Mouse (Mus musculus): ENCODE measurements around the gene Fbxw21. TPM values are rescaled to one million over a fixed set of nuclear protein-coding genes. Genes with fewer than 3 reads are reported as not detected.

The Fbxw21 gene
- total and polyA plus RNA-seq, 3 experiments: 0.11 TPM; not detected in 2

DNA sequence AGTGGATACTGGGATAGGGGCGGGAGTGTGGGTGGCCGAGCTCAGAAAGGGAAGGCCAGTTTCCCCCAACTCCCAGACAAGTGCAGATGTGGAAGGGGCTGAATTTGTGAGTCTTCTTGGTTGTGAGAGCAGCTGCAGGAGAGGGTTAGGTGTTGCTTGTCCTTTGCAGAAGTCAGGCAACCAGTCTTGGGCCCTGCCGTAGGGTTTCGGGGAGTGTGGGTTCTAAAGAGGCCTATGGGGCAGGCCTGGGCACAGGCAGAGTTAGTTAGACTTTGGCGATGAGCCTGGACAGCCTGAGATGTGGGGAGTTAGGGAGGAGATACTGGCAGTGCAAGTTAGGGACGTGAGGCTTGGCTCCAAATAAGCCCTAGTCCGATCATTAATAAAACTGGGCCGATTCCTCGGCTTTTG lies 65.6 kb downstream of the Fbxw21 start:
- DNase-seq (ENCODE audit: low spot score) (no peak), ATAC-seq (ENCODE audit: extremely low read depth, insufficient number of reproducible peaks, low FRiP score, poor library complexity, severe bottlenecking) (no peak)
- Histone ChIP-seq H3K27me3 (ENCODE audit: insufficient read depth, low read length) (peaks cover 51% of the 10 kb centered on the region), H3K4me3 (ENCODE audit: low read depth, low read length) (no peak overlapping the region), H3K4me1 (ENCODE audit: insufficient read depth, low read depth, low read length) (peaks cover 3% of the 10 kb centered on the region; the same call in 1 of the 2 replicates), H3K36me3 (replicated peaks) (peaks cover 21% of the 10 kb centered on the region), H3K9me3 (replicated peaks) (peaks cover 10% of the 10 kb centered on the region)
- no peak for TF ChIP-seq CTCF (IDR thresholded peaks at IDR 0.05; ENCODE audit: low read depth, low read length)
- TF ChIP-seq GATA1 (IDR thresholded peaks at IDR 0.05; ENCODE audit: borderline replicate concordance, low read length): no peak
- no peak for TF ChIP-seq TAL1 (conservative IDR thresholded peaks at IDR 0.05; ENCODE audit: low read depth, low read length)
- no peak for TF ChIP-seq GATA2 (IDR thresholded peaks at IDR 0.05; ENCODE audit: borderline replicate concordance, low read depth, low read length)
- no peak for TF ChIP-seq POLR2AphosphoS5 (IDR thresholded peaks at IDR 0.05; ENCODE audit: insufficient replicate concordance, low read depth, low read length)

DNA sequence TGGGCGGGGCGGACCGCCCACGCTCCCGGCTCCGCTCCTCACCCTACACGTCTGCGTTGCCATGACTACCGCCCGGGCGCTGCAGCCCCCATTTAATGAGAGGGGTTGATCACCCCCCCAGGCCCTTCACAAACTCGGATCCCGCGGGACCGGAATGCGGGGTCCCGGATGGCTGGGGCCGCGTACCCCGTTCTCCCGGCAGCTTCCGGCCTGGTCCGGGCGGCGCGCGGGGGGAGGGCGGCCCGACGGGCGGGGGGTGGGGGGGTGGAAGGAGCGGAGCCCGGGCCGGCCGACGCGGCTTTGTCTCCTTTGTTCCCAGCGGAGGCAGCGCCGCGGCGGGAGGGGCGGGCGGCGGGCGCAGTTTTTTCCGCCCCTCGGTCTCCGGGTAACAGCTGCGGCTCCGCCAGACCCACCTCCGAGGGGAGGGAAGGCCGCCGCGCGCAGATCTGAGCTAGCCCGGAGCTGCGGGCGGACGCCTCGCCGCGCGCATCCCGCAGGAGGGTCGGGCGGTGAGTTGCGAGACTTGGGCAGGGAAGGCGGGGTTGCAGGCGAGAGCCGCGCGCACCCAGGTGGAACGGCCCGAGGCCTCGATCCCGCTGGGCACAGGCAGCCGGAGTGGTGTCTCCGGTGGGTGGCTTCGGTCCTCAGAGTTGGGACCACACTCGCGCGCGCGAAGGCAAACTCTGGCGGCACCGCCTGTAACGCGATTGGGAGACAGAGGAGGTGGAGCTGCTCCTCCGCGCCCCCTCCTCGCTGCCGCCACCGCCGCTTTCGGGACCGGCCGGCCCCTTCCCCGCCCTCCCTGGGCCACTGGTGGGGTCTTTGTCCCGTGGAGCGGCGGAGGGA lies 66.5 kb downstream of the Fbxw21 start, which contains the start of gene Plxnb1:
TSS of gene Plxnb1 (plus strand) at position 253 of the 846 bp plus-strand sequence.
- DNase-seq (ENCODE audit: low spot score) (no peak), ATAC-seq (ENCODE audit: extremely low read depth, insufficient number of reproducible peaks, low FRiP score, poor library complexity, severe bottlenecking) (no peak)
- Histone ChIP-seq H3K36me3 (replicated peaks) (peaks cover 29% of the 10 kb centered on the region), H3K4me3 (ENCODE audit: low read depth, low read length) (peak within 1 kb of the TSS; percentile 13; the same call in 1 of the 2 replicates), H3K4me1 (ENCODE audit: insufficient read depth, low read depth, low read length) (peaks cover 6% of the 10 kb centered on the region; the same call in 1 of the 2 replicates), H3K27me3 (ENCODE audit: insufficient read depth, low read length) (peaks cover 44% of the 10 kb centered on the region), H3K9me3 (replicated peaks) (peaks cover 10% of the 10 kb centered on the region)
- TF ChIP-seq POLR2AphosphoS5 (IDR thresholded peaks at IDR 0.05; ENCODE audit: insufficient replicate concordance, low read depth, low read length) (no peak), CTCF (IDR thresholded peaks at IDR 0.05; ENCODE audit: low read depth, low read length) (no peak)

DNA sequence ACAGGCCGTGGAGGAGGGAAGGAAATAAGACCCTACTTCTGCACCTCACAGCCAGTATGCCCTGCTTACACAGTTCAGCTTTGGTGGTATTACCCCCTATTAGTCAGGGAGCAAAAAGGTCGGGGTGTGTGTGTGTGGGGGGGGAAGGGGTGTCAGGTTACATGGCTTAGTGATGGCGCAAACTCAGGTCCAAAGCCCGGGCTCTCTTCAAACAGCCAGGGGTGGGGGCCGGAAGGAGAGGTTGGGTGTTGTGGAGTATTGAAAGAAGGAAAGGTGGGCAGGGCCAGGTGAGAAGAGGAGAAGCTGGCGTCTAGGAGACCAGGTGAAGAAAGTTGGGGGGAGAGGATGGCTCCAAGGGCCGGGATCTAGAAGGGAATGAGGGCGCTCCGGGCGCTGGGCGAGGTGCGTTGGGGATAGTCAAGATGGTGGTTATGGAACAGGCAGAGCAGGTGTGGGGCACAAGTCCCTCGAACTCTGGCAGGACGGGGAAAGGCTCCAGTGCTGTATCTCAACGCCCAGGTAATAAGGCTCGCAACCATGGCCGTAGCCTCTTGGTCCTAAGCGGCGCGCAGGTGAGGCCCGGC lies 67.2 kb downstream of the Fbxw21 start:
- no peak for ATAC-seq (ENCODE audit: extremely low read depth, insufficient number of reproducible peaks, low FRiP score, poor library complexity, severe bottlenecking)
- H3K9me3 ChIP-seq (replicated peaks): peaks cover 10% of the 10 kb centered on the region
- TF ChIP-seq CTCF (IDR thresholded peaks at IDR 0.05; ENCODE audit: low read depth, low read length): no peak
- TF ChIP-seq GATA2 (IDR thresholded peaks at IDR 0.05; ENCODE audit: borderline replicate concordance, low read depth, low read length): no peak
- H3K4me3 ChIP-seq (ENCODE audit: low read depth, low read length): peak overlapping the region; percentile 13; the same call in 1 of the 2 replicates
- H3K27me3 ChIP-seq (ENCODE audit: insufficient read depth, low read length): peaks cover 39% of the 10 kb centered on the region
- H3K36me3 ChIP-seq (replicated peaks): peaks cover 37% of the 10 kb centered on the region
- no peak for DNase-seq (ENCODE audit: low spot score)
- H3K4me1 ChIP-seq (ENCODE audit: insufficient read depth, low read depth, low read length): peaks cover 7% of the 10 kb centered on the region; the same call in 1 of the 2 replicates

- TF ChIP-seq CTCF (IDR thresholded peaks at IDR 0.05; ENCODE audit: low read depth, low read length) (no peak), GATA1 (IDR thresholded peaks at IDR 0.05; ENCODE audit: borderline replicate concordance, low read length) (no peak), POLR2AphosphoS5 (IDR thresholded peaks at IDR 0.05; ENCODE audit: insufficient replicate concordance, low read depth, low read length) (no peak), TAL1 (conservative IDR thresholded peaks at IDR 0.05; ENCODE audit: low read depth, low read length) (no peak), GATA2 (IDR thresholded peaks at IDR 0.05; ENCODE audit: borderline replicate concordance, low read depth, low read length) (no peak)
- DNase-seq (ENCODE audit: low spot score) (no peak), ATAC-seq (ENCODE audit: extremely low read depth, insufficient number of reproducible peaks, low FRiP score, poor library complexity, severe bottlenecking) (no peak)
- peaks cover 7% of the 10 kb centered on the region; the same call in 1 of the 2 replicates for H3K4me1 ChIP-seq (ENCODE audit: insufficient read depth, low read depth, low read length)
- H3K36me3 ChIP-seq (replicated peaks): peaks cover 43% of the 10 kb centered on the region
- no peak overlapping the region for H3K4me3 ChIP-seq (ENCODE audit: low read depth, low read length)
- peaks cover 36% of the 10 kb centered on the region for H3K27me3 ChIP-seq (ENCODE audit: insufficient read depth, low read length)
- H3K9me3 ChIP-seq (replicated peaks): peaks cover 10% of the 10 kb centered on the region
These were observed 67.9 kb downstream of the Fbxw21 start for GRCm38 (mm10) chr9:109093786-109094552.

- peaks cover 10% of the 10 kb centered on the region; the same call in 1 of the 2 replicates for H3K4me1 ChIP-seq (ENCODE audit: insufficient read depth, low read depth, low read length)
- TF ChIP-seq GATA1 (IDR thresholded peaks at IDR 0.05; ENCODE audit: borderline replicate concordance, low read length) (no peak), CTCF (IDR thresholded peaks at IDR 0.05; ENCODE audit: low read depth, low read length) (no peak), GATA2 (IDR thresholded peaks at IDR 0.05; ENCODE audit: borderline replicate concordance, low read depth, low read length) (no peak), TAL1 (conservative IDR thresholded peaks at IDR 0.05; ENCODE audit: low read depth, low read length) (no peak), POLR2AphosphoS5 (IDR thresholded peaks at IDR 0.05; ENCODE audit: insufficient replicate concordance, low read depth, low read length) (no peak)
- H3K36me3 ChIP-seq (replicated peaks): peaks cover 54% of the 10 kb centered on the region
- peaks cover 33% of the 10 kb centered on the region for H3K27me3 ChIP-seq (ENCODE audit: insufficient read depth, low read length)
- no peak overlapping the region for H3K4me3 ChIP-seq (ENCODE audit: low read depth, low read length)
- ATAC-seq (ENCODE audit: extremely low read depth, insufficient number of reproducible peaks, low FRiP score, poor library complexity, severe bottlenecking) (no peak), DNase-seq (ENCODE audit: low spot score) (no peak)
- peaks cover 10% of the 10 kb centered on the region for H3K9me3 ChIP-seq (replicated peaks)
These were observed 69.0 kb downstream of the Fbxw21 start for GRCm38 (mm10) chr9:109092799-109093198.

DNA sequence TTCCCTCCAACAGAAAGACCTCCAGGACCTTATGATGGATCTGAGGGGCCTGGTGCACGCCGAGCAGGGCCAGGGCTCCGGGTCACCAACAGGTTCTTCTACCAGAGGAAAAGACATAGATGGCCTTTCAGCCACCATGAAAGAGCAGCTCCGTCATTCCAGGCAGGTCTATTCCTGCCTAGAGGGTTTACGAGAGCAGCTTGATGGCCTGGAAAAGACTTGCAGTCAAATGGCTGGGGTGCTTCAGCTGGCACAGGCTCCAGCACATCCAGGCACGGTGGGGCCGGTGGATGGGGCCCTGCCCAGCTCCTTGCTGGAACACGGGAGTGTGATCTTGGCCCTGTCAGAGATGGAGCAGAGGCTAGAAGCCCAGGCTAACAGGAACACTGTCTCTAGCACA lies 70.0 kb downstream of the Fbxw21 start:
- Histone ChIP-seq H3K4me1 (ENCODE audit: insufficient read depth, low read depth, low read length) (peaks cover 13% of the 10 kb centered on the region; the same call in 1 of the 2 replicates), H3K27me3 (ENCODE audit: insufficient read depth, low read length) (peaks cover 26% of the 10 kb centered on the region), H3K36me3 (replicated peaks) (peaks cover 64% of the 10 kb centered on the region), H3K9me3 (replicated peaks) (peaks cover 10% of the 10 kb centered on the region), H3K4me3 (ENCODE audit: low read depth, low read length) (no peak overlapping the region)
- no peak for DNase-seq (ENCODE audit: low spot score)
- no peak for TF ChIP-seq GATA1 (IDR thresholded peaks at IDR 0.05; ENCODE audit: borderline replicate concordance, low read length)
- TF ChIP-seq POLR2AphosphoS5 (IDR thresholded peaks at IDR 0.05; ENCODE audit: insufficient replicate concordance, low read depth, low read length): no peak
- no peak for TF ChIP-seq CTCF (IDR thresholded peaks at IDR 0.05; ENCODE audit: low read depth, low read length)
- no peak for TF ChIP-seq TAL1 (conservative IDR thresholded peaks at IDR 0.05; ENCODE audit: low read depth, low read length)
- no peak for TF ChIP-seq GATA2 (IDR thresholded peaks at IDR 0.05; ENCODE audit: borderline replicate concordance, low read depth, low read length)
- no peak for ATAC-seq (ENCODE audit: extremely low read depth, insufficient number of reproducible peaks, low FRiP score, poor library complexity, severe bottlenecking)

All from G1E (cell line).